Mouse (Mus musculus): ENCODE results near the gene Islr. TPM values are rescaled to one million over a fixed set of nuclear protein-coding genes. Genes with fewer than 3 reads are reported as not detected.

Gene Islr
- polyA plus RNA-seq, 1 experiment: 5.6 TPM

GRCm38 (mm10) chr9:58159855-58160254 is 44.3 kb downstream of the Islr start:
- no peaks in the 10 kb centered on the region for H3K36me3 ChIP-seq (ENCODE audit: control insufficient read depth, insufficient read depth, low read length)
- no peak overlapping the region for H3K27ac ChIP-seq (ENCODE audit: control insufficient read depth, insufficient read depth, low read depth, low read length)
- H3K27me3 ChIP-seq (ENCODE audit: control insufficient read depth, insufficient read depth, low read length): no peaks in the 10 kb centered on the region
- H3K4me1 ChIP-seq (ENCODE audit: control insufficient read depth, insufficient read depth, low read length): peaks cover 2% of the 10 kb centered on the region; the same call in 1 of the 2 replicates
- no peak overlapping the region for H3K4me3 ChIP-seq (ENCODE audit: control insufficient read depth, low read depth, low read length)
- TF ChIP-seq POLR2A (IDR thresholded peaks at IDR 0.05; ENCODE audit: control insufficient read depth, low read depth, low read length): no peak
- no peak for TF ChIP-seq CTCF (IDR thresholded peaks at IDR 0.05; ENCODE audit: control insufficient read depth, insufficient read depth, insufficient replicate concordance, low read depth, low read length)

DNA sequence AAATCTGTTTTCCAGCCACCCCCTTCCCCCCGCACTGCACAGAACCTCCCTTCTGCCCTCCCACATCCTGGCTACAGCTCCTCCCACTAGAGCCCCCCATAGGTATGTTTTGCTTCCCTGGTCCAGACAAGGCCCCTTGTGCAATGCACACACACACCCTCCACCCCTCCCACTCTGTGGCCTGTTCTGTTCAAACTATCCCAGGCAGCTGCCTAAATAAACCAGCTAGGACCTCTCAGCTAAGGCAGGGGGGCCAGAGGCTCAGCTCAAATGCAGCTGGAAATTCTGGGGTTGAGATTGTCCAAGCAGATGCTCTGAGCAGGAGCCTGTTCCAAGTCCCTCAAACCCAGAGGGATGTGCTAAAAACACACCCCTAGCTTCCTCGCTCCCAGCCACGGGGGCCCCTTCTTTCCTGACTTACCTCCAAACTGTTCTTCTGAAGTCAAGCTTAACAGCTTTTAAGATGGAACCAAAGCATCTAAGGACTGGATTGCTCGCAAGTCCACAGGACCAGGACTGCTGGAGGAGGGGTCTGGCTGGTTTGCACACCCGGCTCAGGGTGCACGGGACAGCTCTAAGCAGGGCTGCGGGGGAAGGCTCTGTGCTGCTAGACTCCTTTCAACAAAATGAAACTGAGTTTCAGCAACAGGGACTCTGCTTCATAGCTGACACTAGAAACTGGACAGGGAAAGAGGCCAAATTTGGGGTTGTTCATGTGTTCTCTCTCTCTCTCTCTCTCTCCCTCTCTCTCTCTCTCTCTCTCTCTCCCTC is 45.4 kb downstream of the Islr start:
- H3K4me1 ChIP-seq (ENCODE audit: control insufficient read depth, insufficient read depth, low read length): peaks cover 2% of the 10 kb centered on the region; the same call in 1 of the 2 replicates
- no peaks in the 10 kb centered on the region for H3K36me3 ChIP-seq (ENCODE audit: control insufficient read depth, insufficient read depth, low read length)
- TF ChIP-seq POLR2A (IDR thresholded peaks at IDR 0.05; ENCODE audit: control insufficient read depth, low read depth, low read length): no peak
- no peak for TF ChIP-seq CTCF (IDR thresholded peaks at IDR 0.05; ENCODE audit: control insufficient read depth, insufficient read depth, insufficient replicate concordance, low read depth, low read length)
- peak overlapping the region; percentile 18 for H3K27ac ChIP-seq (ENCODE audit: control insufficient read depth, insufficient read depth, low read depth, low read length)
- H3K27me3 ChIP-seq (ENCODE audit: control insufficient read depth, insufficient read depth, low read length): no peaks in the 10 kb centered on the region
- no peak overlapping the region for H3K4me3 ChIP-seq (ENCODE audit: control insufficient read depth, low read depth, low read length)

DNA sequence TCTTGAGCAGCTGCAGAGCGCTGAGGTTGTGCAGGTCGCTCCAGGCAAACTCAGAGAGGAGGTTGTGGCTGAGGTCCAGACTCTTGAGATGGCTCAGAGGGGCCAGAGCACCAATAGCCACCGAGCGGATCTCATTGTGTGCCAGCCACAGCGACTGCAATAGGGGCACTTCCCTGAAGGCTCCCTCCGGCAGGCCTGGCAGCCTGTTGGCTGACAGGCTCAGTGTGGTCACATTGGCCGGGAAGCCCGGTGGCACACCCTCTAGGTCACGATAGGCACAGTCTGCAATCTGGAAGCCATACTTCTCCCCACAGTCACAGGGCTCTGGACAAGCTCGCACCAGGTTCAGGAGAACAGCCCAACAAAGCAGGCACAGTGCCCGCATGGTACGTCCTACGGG is 46.3 kb downstream of the Islr start:
- H3K4me1 ChIP-seq (ENCODE audit: control insufficient read depth, insufficient read depth, low read length): peaks cover 2% of the 10 kb centered on the region; the same call in 1 of the 2 replicates
- H3K27ac ChIP-seq (ENCODE audit: control insufficient read depth, insufficient read depth, low read depth, low read length): no peak overlapping the region

GRCm38 (mm10) chr9:58156819-58157560 is 47.1 kb downstream of the Islr start:
- H3K27me3 ChIP-seq (ENCODE audit: control insufficient read depth, insufficient read depth, low read length): no peaks in the 10 kb centered on the region
- no peak overlapping the region for H3K4me3 ChIP-seq (ENCODE audit: control insufficient read depth, low read depth, low read length)
- no peak overlapping the region for H3K27ac ChIP-seq (ENCODE audit: control insufficient read depth, insufficient read depth, low read depth, low read length)
- peaks cover 2% of the 10 kb centered on the region; the same call in 1 of the 2 replicates for H3K4me1 ChIP-seq (ENCODE audit: control insufficient read depth, insufficient read depth, low read length)
- TF ChIP-seq POLR2A (IDR thresholded peaks at IDR 0.05; ENCODE audit: control insufficient read depth, low read depth, low read length) (no peak), CTCF (IDR thresholded peaks at IDR 0.05; ENCODE audit: control insufficient read depth, insufficient read depth, insufficient replicate concordance, low read depth, low read length) (no peak)
- no peaks in the 10 kb centered on the region for H3K36me3 ChIP-seq (ENCODE audit: control insufficient read depth, insufficient read depth, low read length)

More for the DNA sequence above, 46.3 kb downstream of the Islr start:
- TF ChIP-seq POLR2A (IDR thresholded peaks at IDR 0.05; ENCODE audit: control insufficient read depth, low read depth, low read length) (no peak), CTCF (IDR thresholded peaks at IDR 0.05; ENCODE audit: control insufficient read depth, insufficient read depth, insufficient replicate concordance, low read depth, low read length) (no peak)
- no peaks in the 10 kb centered on the region for H3K27me3 ChIP-seq (ENCODE audit: control insufficient read depth, insufficient read depth, low read length)
- H3K4me3 ChIP-seq (ENCODE audit: control insufficient read depth, low read depth, low read length): no peak overlapping the region
- no peaks in the 10 kb centered on the region for H3K36me3 ChIP-seq (ENCODE audit: control insufficient read depth, insufficient read depth, low read length)

DNA sequence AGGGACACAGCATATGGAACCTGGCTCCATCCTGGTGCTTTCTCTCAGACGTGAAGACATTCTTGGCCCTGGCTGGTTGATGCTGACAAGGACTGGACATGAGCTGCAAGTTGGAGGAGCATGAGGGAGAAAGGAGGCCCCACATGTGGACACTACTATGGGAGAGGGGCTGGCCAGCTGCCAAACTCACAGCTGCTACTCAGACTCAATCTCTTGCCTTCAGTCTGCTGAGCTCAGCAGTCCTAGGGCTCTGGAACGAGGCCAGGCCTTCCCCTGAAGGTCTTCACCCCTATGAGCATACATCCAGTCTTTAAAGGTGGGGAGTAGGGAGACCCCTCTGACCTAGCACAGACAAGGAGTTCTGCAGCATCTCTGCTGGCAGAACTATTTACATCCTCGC is 48.7 kb downstream of the Islr start:
- Histone ChIP-seq H3K4me3 (ENCODE audit: control insufficient read depth, low read depth, low read length) (no peak overlapping the region), H3K27ac (ENCODE audit: control insufficient read depth, insufficient read depth, low read depth, low read length) (no peak overlapping the region), H3K4me1 (ENCODE audit: control insufficient read depth, insufficient read depth, low read length) (peaks cover 2% of the 10 kb centered on the region; the same call in 1 of the 2 replicates), H3K27me3 (ENCODE audit: control insufficient read depth, insufficient read depth, low read length) (no peaks in the 10 kb centered on the region), H3K36me3 (ENCODE audit: control insufficient read depth, insufficient read depth, low read length) (no peaks in the 10 kb centered on the region)
- TF ChIP-seq CTCF (IDR thresholded peaks at IDR 0.05; ENCODE audit: control insufficient read depth, insufficient read depth, insufficient replicate concordance, low read depth, low read length) (no peak), POLR2A (IDR thresholded peaks at IDR 0.05; ENCODE audit: control insufficient read depth, low read depth, low read length) (no peak)

DNA sequence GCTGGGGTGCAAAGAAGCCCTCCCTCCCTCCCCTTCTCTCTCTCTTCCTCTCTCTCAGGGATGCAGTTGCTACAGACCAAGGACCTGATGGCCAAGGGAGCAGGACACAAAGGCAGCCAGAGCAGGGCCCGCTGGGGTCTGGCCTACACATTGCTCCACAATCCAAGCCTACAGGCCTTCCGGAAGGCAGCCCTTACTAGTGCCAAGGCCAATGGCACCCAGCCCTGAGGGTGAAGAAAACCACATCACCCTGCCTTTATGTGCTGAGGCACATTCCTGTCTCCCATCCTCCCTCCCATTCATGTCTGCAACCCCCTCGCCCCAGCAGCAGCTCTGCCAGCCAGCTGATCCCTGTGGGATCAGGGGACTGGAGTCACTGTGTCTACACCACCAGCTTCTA is 51.0 kb downstream of the Islr start:
- peaks cover 2% of the 10 kb centered on the region; the same call in 1 of the 2 replicates for H3K4me1 ChIP-seq (ENCODE audit: control insufficient read depth, insufficient read depth, low read length)
- no peak overlapping the region for H3K27ac ChIP-seq (ENCODE audit: control insufficient read depth, insufficient read depth, low read depth, low read length)
- no peak overlapping the region for H3K4me3 ChIP-seq (ENCODE audit: control insufficient read depth, low read depth, low read length)
- H3K27me3 ChIP-seq (ENCODE audit: control insufficient read depth, insufficient read depth, low read length): no peaks in the 10 kb centered on the region
- no peak for TF ChIP-seq POLR2A (IDR thresholded peaks at IDR 0.05; ENCODE audit: control insufficient read depth, low read depth, low read length)
- TF ChIP-seq CTCF (IDR thresholded peaks at IDR 0.05; ENCODE audit: control insufficient read depth, insufficient read depth, insufficient replicate concordance, low read depth, low read length): no peak
- H3K36me3 ChIP-seq (ENCODE audit: control insufficient read depth, insufficient read depth, low read length): no peaks in the 10 kb centered on the region

DNA sequence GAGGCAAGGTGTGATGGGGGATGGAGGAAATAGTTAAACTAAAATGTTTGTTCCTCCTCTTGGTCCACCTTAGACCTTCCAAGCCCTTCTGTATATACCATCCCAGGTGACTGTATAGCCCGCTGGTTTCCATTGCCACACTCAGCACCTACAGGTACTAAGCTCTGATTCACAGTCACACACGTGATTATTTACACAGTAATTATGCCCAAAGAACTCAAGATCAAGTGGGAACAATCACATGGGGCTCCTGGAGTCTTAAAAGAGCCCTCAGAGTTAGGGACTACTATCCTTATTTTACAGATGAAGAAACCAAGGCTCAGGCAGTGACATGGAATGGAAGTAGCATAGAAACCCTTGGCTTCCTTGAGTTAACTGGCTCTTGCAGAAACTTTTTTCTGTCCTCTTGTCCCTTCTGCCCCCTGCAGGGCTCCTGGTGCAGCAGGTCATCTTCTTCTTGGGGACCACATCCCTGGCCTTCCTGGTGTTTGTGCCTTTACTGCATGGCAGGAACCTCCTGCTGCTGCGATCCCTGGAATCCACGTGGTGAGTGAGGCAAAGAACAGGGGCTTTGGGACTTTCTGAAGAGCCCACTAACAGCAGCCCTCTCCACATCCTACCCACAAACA is 53.3 kb downstream of the Islr start:
- Histone ChIP-seq H3K27me3 (ENCODE audit: control insufficient read depth, insufficient read depth, low read length) (no peaks in the 10 kb centered on the region), H3K4me3 (ENCODE audit: control insufficient read depth, low read depth, low read length) (no peak overlapping the region), H3K27ac (ENCODE audit: control insufficient read depth, insufficient read depth, low read depth, low read length) (no peak overlapping the region), H3K36me3 (ENCODE audit: control insufficient read depth, insufficient read depth, low read length) (no peaks in the 10 kb centered on the region), H3K4me1 (ENCODE audit: control insufficient read depth, insufficient read depth, low read length) (no peaks in the 10 kb centered on the region)
- TF ChIP-seq CTCF (IDR thresholded peaks at IDR 0.05; ENCODE audit: control insufficient read depth, insufficient read depth, insufficient replicate concordance, low read depth, low read length) (peak; percentile 5; the same call in 1 of the 2 replicates), POLR2A (IDR thresholded peaks at IDR 0.05; ENCODE audit: control insufficient read depth, low read depth, low read length) (no peak)
